Mouse (Mus musculus) hindbrain, embryonic 12.5 days (tissue): Measurements from ENCODE around the gene Tph2. TPM values are rescaled to one million over a fixed set of nuclear protein-coding genes. Genes with fewer than 3 reads are reported as not detected.
"Not testable (repeated sequence)": the region's sequence is repeated elsewhere in the genome, so short reads cannot be mapped to it uniquely, and the experiment has no call there.

ENCODE experiments used
- ATAC-seq: fragments of 200-750 bp; cut with Nextera tagmentation; 2 replicates; pipeline ENCODE4 v1.8.0; 2017; ENCODE audit warnings: moderate TSS enrichment; ENCODE audit not compliant: low FRiP score
- H3K27ac ChIP-seq: fragments of 300-500 bp; sonication (generic); 2 replicates; pipeline ENCODE4 v1.5.1; 2016; ENCODE audit warnings: mild to moderate bottlenecking
- H3K27me3 ChIP-seq: fragments of 300-500 bp; sonication (generic); 2 replicates; pipeline ENCODE4 v1.6.1; 2016; ENCODE audit warnings: mild to moderate bottlenecking
- H3K36me3 ChIP-seq: fragments of 300-500 bp; sonication (generic); 2 replicates; pipeline ENCODE4 v1.6.1; 2016; ENCODE audit warnings: mild to moderate bottlenecking
- H3K4me1 ChIP-seq: fragments of 300-500 bp; sonication (generic); 2 replicates; pipeline ENCODE4 v1.6.1; 2016
- H3K4me2 ChIP-seq: fragments of 300-500 bp; sonication (generic); replicated peaks from 2 replicates; pipeline ENCODE4 v1.6.1; 2016; ENCODE audit warnings: mild to moderate bottlenecking
- H3K4me3 ChIP-seq: fragments of 300-500 bp; sonication (generic); 2 replicates; pipeline ENCODE4 v1.5.1; 2016; ENCODE audit warnings: mild to moderate bottlenecking
- H3K9ac ChIP-seq: fragments of 300-500 bp; sonication (generic); 2 replicates; pipeline ENCODE4 v1.6.1; 2016; ENCODE audit warnings: mild to moderate bottlenecking, moderate library complexity
- H3K9me3 ChIP-seq: fragments of 300-500 bp; sonication (generic); replicated peaks from 2 replicates; pipeline ENCODE4 v1.6.1; 2016; ENCODE audit warnings: mild to moderate bottlenecking
- WGBS: fragments of 180-500 bp; shearing (Covaris S2); methylation state at CpG from one replicate; pipeline ENCODE4 v1.1.7; 2016; 5-methylcytosine and 5-hydroxymethylcytosine counted together
- polyA plus RNA-seq: library from polyadenylated mRNA; unstranded; fragments of >200 nt; fragmentation: Nextera tagmentation; extraction: Ambion mirVana; gene quantifications from 2 replicates; pipeline ENCODE4 v1.2.1, GENCODE M21; 2016

Tph2 gene
- polyA plus RNA-seq = 2.8 and 3.8 TPM in 2 replicates

- Histone ChIP-seq H3K36me3 (no peaks in the 10 kb centered on the region), H3K27me3 (no peaks in the 10 kb centered on the region), H3K4me3 (no peak within 1 kb of the TSS), H3K4me2 (peak within 1 kb of the TSS; percentile 24; the same call in 1 of the 2 replicates), H3K27ac (no peak within 1 kb of the TSS), H3K4me1 (no peaks in the 10 kb centered on the region), H3K9ac (no peak within 1 kb of the TSS), H3K9me3 (no peaks in the 10 kb centered on the region)
- 9% methylated on average over 9 of the region's 9 CpGs for WGBS
- peak; percentile 68 for ATAC-seq
These were observed at the start of gene Tph2 for GRCm38 (mm10) chr10:115184697-115185096. Gene Tph2 (minus strand): TSS chr10:115185022.

GRCm38 (mm10) chr10:115233798-115234197 lies 49.0 kb upstream of the Tph2 start:
- Histone ChIP-seq H3K4me3 (no peak overlapping the region), H3K27ac (no peak overlapping the region), H3K9ac (no peak overlapping the region), H3K36me3 (peaks cover 18% of the 10 kb centered on the region), H3K27me3 (no peaks in the 10 kb centered on the region), H3K9me3 (no peaks in the 10 kb centered on the region), H3K4me2 (no peak overlapping the region), H3K4me1 (no peaks in the 10 kb centered on the region)
- WGBS = 83% methylated on average over 3 of the region's 3 CpGs
- no peak for ATAC-seq

GRCm38 (mm10) chr10:115232513-115232912 lies 47.7 kb upstream of the Tph2 start:
- Histone ChIP-seq H3K9ac (no peak overlapping the region), H3K4me2 (no peak overlapping the region), H3K36me3 (peaks cover 16% of the 10 kb centered on the region), H3K4me1 (no peaks in the 10 kb centered on the region), H3K27ac (no peak overlapping the region), H3K4me3 (no peak overlapping the region), H3K9me3 (no peaks in the 10 kb centered on the region), H3K27me3 (no peaks in the 10 kb centered on the region)
- 93% methylated on average over 3 of the region's 3 CpGs for WGBS
- ATAC-seq = no peak

GRCm38 (mm10) chr10:115229023-115229422 lies 44.2 kb upstream of the Tph2 start:
- Histone ChIP-seq H3K9me3 (no peaks in the 10 kb centered on the region), H3K27me3 (no peaks in the 10 kb centered on the region), H3K4me1 (no peaks in the 10 kb centered on the region), H3K36me3 (peaks cover 21% of the 10 kb centered on the region), H3K4me2 (no peak overlapping the region), H3K9ac (no peak overlapping the region), H3K4me3 (no peak overlapping the region), H3K27ac (no peak overlapping the region)
- no peak for ATAC-seq
- WGBS = 92% methylated on average over 9 of the region's 9 CpGs

GRCm38 (mm10) chr10:115226586-115226985 lies 41.8 kb upstream of the Tph2 start:
- Histone ChIP-seq H3K27me3 (no peaks in the 10 kb centered on the region), H3K27ac (no peak overlapping the region), H3K4me2 (no peak overlapping the region), H3K4me3 (no peak overlapping the region), H3K36me3 (peaks cover 18% of the 10 kb centered on the region; the same call in 1 of the 2 replicates), H3K9ac (no peak overlapping the region), H3K9me3 (no peaks in the 10 kb centered on the region), H3K4me1 (no peaks in the 10 kb centered on the region)
- ATAC-seq = no peak
- WGBS = 95% methylated on average over 7 of the region's 7 CpGs

- Histone ChIP-seq H3K27me3 (no peaks in the 10 kb centered on the region), H3K9ac (no peak overlapping the region), H3K4me1 (no peaks in the 10 kb centered on the region), H3K4me3 (no peak overlapping the region), H3K4me2 (no peak overlapping the region), H3K27ac (no peak overlapping the region), H3K36me3 (peaks cover 18% of the 10 kb centered on the region), H3K9me3 (no peaks in the 10 kb centered on the region)
- WGBS = 83% methylated on average over 3 of the region's 3 CpGs
- ATAC-seq = no peak
These were observed 39.0 kb upstream of the Tph2 start for GRCm38 (mm10) chr10:115223845-115224244.

- peaks cover 48% of the 10 kb centered on the region for H3K36me3 ChIP-seq
- WGBS = 98% methylated on average over 11 of the region's 11 CpGs
- no peaks in the 10 kb centered on the region for H3K9me3 ChIP-seq
- no peak overlapping the region for H3K9ac ChIP-seq
- ATAC-seq = no peak
- no peak overlapping the region for H3K27ac ChIP-seq
- H3K4me1 ChIP-seq = no peaks in the 10 kb centered on the region
- no peak overlapping the region for H3K4me3 ChIP-seq
- H3K4me2 ChIP-seq = no peak overlapping the region
- H3K27me3 ChIP-seq = no peaks in the 10 kb centered on the region
These were observed 28.2 kb upstream of the Tph2 start for GRCm38 (mm10) chr10:115212916-115213580.

- no peaks in the 10 kb centered on the region for H3K27me3 ChIP-seq
- ATAC-seq = no peak
- no peak overlapping the region for H3K27ac ChIP-seq
- H3K4me3 ChIP-seq = no peak overlapping the region
- H3K9me3 ChIP-seq = no peaks in the 10 kb centered on the region
- 94% methylated on average over 3 of the region's 3 CpGs for WGBS
- no peaks in the 10 kb centered on the region for H3K4me1 ChIP-seq
- H3K36me3 ChIP-seq = peaks cover 23% of the 10 kb centered on the region
- H3K4me2 ChIP-seq = no peak overlapping the region
- no peak overlapping the region for H3K9ac ChIP-seq
These were observed 21.0 kb upstream of the Tph2 start for GRCm38 (mm10) chr10:115205825-115206224.

- no peak for ATAC-seq
- Histone ChIP-seq H3K9me3 (no peaks in the 10 kb centered on the region), H3K27me3 (no peaks in the 10 kb centered on the region), H3K4me1 (no peaks in the 10 kb centered on the region), H3K4me3 (no peak overlapping the region), H3K9ac (no peak overlapping the region), H3K27ac (no peak overlapping the region), H3K36me3 (peaks cover 27% of the 10 kb centered on the region), H3K4me2 (no peak overlapping the region)
- WGBS = 100% methylated on average over 1 of the region's 1 CpGs
These were observed 20.5 kb upstream of the Tph2 start for GRCm38 (mm10) chr10:115205284-115205683.

- no peak for ATAC-seq
- H3K27ac ChIP-seq = no peak overlapping the region
- 76% methylated on average over 7 of the region's 7 CpGs for WGBS
These were observed 6.4 kb upstream of the Tph2 start for GRCm38 (mm10) chr10:115191214-115191613.

GRCm38 (mm10) chr10:115187390-115187789 lies 2.6 kb upstream of the Tph2 start:
- ATAC-seq = no peak
- Histone ChIP-seq H3K4me2 (no peak overlapping the region), H3K9ac (no peak overlapping the region), H3K27ac (no peak overlapping the region), H3K9me3 (no peaks in the 10 kb centered on the region), H3K4me3 (no peak overlapping the region), H3K4me1 (no peaks in the 10 kb centered on the region), H3K36me3 (no peaks in the 10 kb centered on the region), H3K27me3 (no peaks in the 10 kb centered on the region)
- 91% methylated on average over 1 of the region's 1 CpGs for WGBS

More at GRCm38 (mm10) chr10:115191214-115191613, 6.4 kb upstream of the Tph2 start:
- Histone ChIP-seq H3K9ac (no peak overlapping the region), H3K4me2 (no peak overlapping the region), H3K4me3 (no peak overlapping the region), H3K27me3 (no peaks in the 10 kb centered on the region), H3K4me1 (no peaks in the 10 kb centered on the region), H3K36me3 (no peaks in the 10 kb centered on the region), H3K9me3 (no peaks in the 10 kb centered on the region)

GRCm38 (mm10) chr10:115181034-115181433 lies 3.8 kb downstream of the Tph2 start:
- Histone ChIP-seq H3K36me3 (no peaks in the 10 kb centered on the region), H3K27ac (no peak overlapping the region), H3K4me3 (no peak overlapping the region), H3K27me3 (no peaks in the 10 kb centered on the region), H3K4me1 (no peaks in the 10 kb centered on the region), H3K9me3 (no peaks in the 10 kb centered on the region), H3K4me2 (no peak overlapping the region), H3K9ac (no peak overlapping the region)
- peak; percentile 78 for ATAC-seq
- 44% methylated on average over 3 of the region's 3 CpGs for WGBS

- WGBS = 66% methylated on average over 6 of the region's 6 CpGs
- H3K36me3 ChIP-seq, H3K4me3 ChIP-seq, H3K27me3 ChIP-seq, H3K9ac ChIP-seq, H3K4me2 ChIP-seq, H3K9me3 ChIP-seq, ATAC-seq, H3K27ac ChIP-seq, H3K4me1 ChIP-seq: not testable (repeated sequence)
These were observed 6.8 kb downstream of the Tph2 start for GRCm38 (mm10) chr10:115178019-115178418.
